Comparison of ENCODE assay signal across 8 mouse cellular contexts in the genomic region with DNA sequence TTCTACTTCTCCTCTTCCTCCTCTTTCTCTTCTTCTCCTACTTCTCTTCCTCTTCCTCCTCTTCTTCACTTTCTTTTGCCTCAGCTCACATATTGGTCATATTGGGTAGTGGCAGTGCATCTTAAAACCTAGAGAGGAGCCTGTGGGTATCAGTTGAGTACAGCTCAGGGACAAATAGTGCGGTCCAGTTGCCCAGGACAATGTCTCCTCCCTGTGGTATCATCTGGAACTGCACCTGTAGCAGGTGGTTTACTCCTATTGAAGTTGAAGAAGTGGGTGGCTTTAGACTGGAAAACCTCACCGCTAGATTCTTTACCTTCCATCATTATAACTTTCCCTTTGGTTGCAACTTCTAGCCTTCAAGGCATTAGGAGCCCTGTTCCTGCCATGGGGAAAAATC. TPM values are rescaled to one million over a fixed set of nuclear protein-coding genes. Genes with fewer than 3 reads are reported as not detected.
A peak's percentile ranks its signal among the peaks of the same experiment; 100 is the strongest.
DNase-seq lines count a peak whose midpoint lies in the region; ATAC-seq and TF ChIP-seq lines count a peak whose summit lies in the region.

No protein-coding gene starts in this region.

- H3K4me3 ChIP-seq in kidney, embryonic 14.5 days (ENCODE audit: low read length) = no peak overlapping the region
- no peak overlapping the region for H3K4me3 ChIP-seq in heart, embryonic 10.5 days
- H3K4me3 ChIP-seq in left cerebral cortex, adult 2 months = no peak overlapping the region
- H3K4me3 ChIP-seq in neural tube, embryonic 14.5 days (ENCODE audit: low read depth, low read length) = no peak overlapping the region

- H3K36me3 ChIP-seq in kidney, embryonic 14.5 days (ENCODE audit: control insufficient read depth, insufficient read depth, low read length) = no peaks in the 10 kb centered on the region
- H3K36me3 ChIP-seq in heart, embryonic 10.5 days = 0 out of 2 replicates have a peak, but pooled peaks cover 5% of the 10 kb centered on the region
- H3K36me3 ChIP-seq in neural tube, embryonic 14.5 days (ENCODE audit: control insufficient read depth, insufficient read depth, low read length) = peaks cover 21% of the 10 kb centered on the region; the same call in 1 of the 2 replicates

- CTCF ChIA-PET in Patski (lab: Charles Lee) = interaction anchor here (0.7 to 1.7 kb wide), 6 partner anchors 9 to 221 kb away, joined by 3 to 7 read pairs (median 4); no protein-coding TSS in a partner anchor

- H3K4me2 ChIP-seq in kidney, embryonic 14.5 days (replicated peaks; ENCODE audit: low read depth, low read length) = no peak overlapping the region
- H3K4me2 ChIP-seq in neural tube, embryonic 14.5 days (ENCODE audit: low read depth, low read length) = no peak overlapping the region

- in situ Hi-C loops in Patski (cut with MboI; ENCODE audit: low pct_unique_long_range_greater_than_20kb) = loop anchor here (10.0 kb wide), 1 partner anchor 221 kb away; no protein-coding TSS in a partner anchor

- intact Hi-C loops in left cerebral cortex, adult 2 months (cut with DNase I) = loop anchor here (2.0 kb wide), 1 partner anchor 219 kb away; no protein-coding TSS in a partner anchor

- no peaks in the 10 kb centered on the region for H3K27me3 ChIP-seq in kidney, embryonic 14.5 days (ENCODE audit: control insufficient read depth, insufficient read depth, low read length)
- H3K27me3 ChIP-seq in Patski = no peaks in the 10 kb centered on the region
- peaks cover 5% of the 10 kb centered on the region for H3K27me3 ChIP-seq in heart, embryonic 10.5 days (ENCODE audit: insufficient read depth, poor library complexity, severe bottlenecking)
- H3K27me3 ChIP-seq in neural tube, embryonic 14.5 days (ENCODE audit: control insufficient read depth, insufficient read depth, low read length) = no peaks in the 10 kb centered on the region

- no peak overlapping the region for H3K9ac ChIP-seq in kidney, embryonic 14.5 days (ENCODE audit: low read depth, low read length)
- H3K9ac ChIP-seq in neural tube, embryonic 14.5 days (replicated peaks; ENCODE audit: low read depth, low read length) = no peak overlapping the region

- peak; percentile 64 for DNase-seq in kidney, adult 18-20 months
- peak; percentile 31 for DNase-seq in Patski (ENCODE audit: low read depth, low spot score)
- peak; percentile 55 to 83 for DNase-seq in cerebellum, postnatal 4 days (ENCODE audit: low spot score in 2 of 2)
- peak; percentile 79 for DNase-seq in heart, embryonic 10.5 days (ENCODE audit: low spot score)
- DNase-seq in left cerebral cortex, adult 2 months (ENCODE audit: extremely low spot score in 1 of 2, low spot score in 2 of 2) = peak; percentile 69 to 76

- WGBS in kidney, embryonic 14.5 days = 52% methylated on average over 2 of the region's 2 CpGs
- WGBS in heart, embryonic 10.5 days = 42% methylated on average over 2 of the region's 2 CpGs
- 49% methylated on average over 2 of the region's 2 CpGs for WGBS in neural tube, embryonic 14.5 days

- no peak for ATAC-seq in kidney, embryonic 14.5 days (ENCODE audit: low FRiP score, low TSS enrichment)
- ATAC-seq in Patski = peak; percentile 72
- peak; percentile 40; the same call in 1 of the 2 replicates for ATAC-seq in neural tube, embryonic 14.5 days (ENCODE audit: low read depth)
- ATAC-seq in inflammation-experienced regulatory T-cells, adult 6 months = no peak

- H3K27ac ChIP-seq in kidney, embryonic 14.5 days (ENCODE audit: low read depth, low read length) = no peak overlapping the region
- no peak overlapping the region for H3K27ac ChIP-seq in heart, embryonic 10.5 days
- H3K27ac ChIP-seq in left cerebral cortex, adult 2 months = no peak overlapping the region
- no peak overlapping the region for H3K27ac ChIP-seq in neural tube, embryonic 14.5 days (ENCODE audit: low read depth, low read length)

- H3K4me1 ChIP-seq in kidney, embryonic 14.5 days (ENCODE audit: control insufficient read depth, insufficient read depth, low read length) = no peaks in the 10 kb centered on the region
- H3K4me1 ChIP-seq in heart, embryonic 10.5 days = no peaks in the 10 kb centered on the region
- H3K4me1 ChIP-seq in neural tube, embryonic 14.5 days (ENCODE audit: control insufficient read depth, insufficient read depth, low read length) = 0 out of 2 replicates have a peak, but pooled peaks cover 5% of the 10 kb centered on the region

- POLR2A ChIA-PET in Patski (lab: Charles Lee) = no interaction called here

- H3K9me3 ChIP-seq in kidney, embryonic 14.5 days (ENCODE audit: control insufficient read depth, low read length) = no peaks in the 10 kb centered on the region
- H3K9me3 ChIP-seq in heart, embryonic 10.5 days = no peaks in the 10 kb centered on the region
- no peaks in the 10 kb centered on the region for H3K9me3 ChIP-seq in neural tube, embryonic 14.5 days (ENCODE audit: control insufficient read depth, low read length)

- TF ChIP-seq CTCF in Patski (IDR thresholded peaks at IDR 0.05) = no peak
- TF ChIP-seq CTCF in left cerebral cortex, adult 2 months (IDR thresholded peaks at IDR 0.05) = peak; percentile 94

RNA-seq across cellular contexts. Expression of gene Igsf9b, which starts 26.9 kb away (rescaled TPM):
- 1.9 and 2.2 TPM in 2 replicates for polyA plus RNA-seq in kidney, embryonic 14.5 days (2014; fragmentation: Nextera tagmentation; extraction: Ambion mirVana)
- polyA plus RNA-seq in Patski (2021) = 1.5 TPM
- 2.0 and 2.2 TPM in 2 replicates for polyA plus RNA-seq in heart, embryonic 10.5 days (2016; fragmentation: Nextera tagmentation; extraction: Ambion mirVana)
- total RNA-seq in left cerebral cortex, adult 2 months (2021) = 10 to 100 TPM; 74.8 to 89.1 TPM
- polyA plus RNA-seq in neural tube, embryonic 14.5 days (2014; fragmentation: Nextera tagmentation; extraction: Ambion mirVana) = 15.3 and 19.1 TPM in 2 replicates
- 1 to 10 TPM; 1.1 to 3.9 (median 2.6) TPM for polyA plus RNA-seq in inflammation-experienced regulatory T-cells, adult 6 months (2017; shearing (Covaris generic))

Comparison
In these comparisons a context has a peak if more than half of its experiments do, and no peak if none do; other contexts are left out.
1. ATAC-seq: peak in Patski (single experiment) and neural tube, embryonic 14.5 days (single experiment); none in kidney, embryonic 14.5 days (single experiment) and inflammation-experienced regulatory T-cells, adult 6 months (single experiment).
2. Peak in every context shown above with its lines, with median percentiles within 50 percentile points of each other: DNase-seq.